Mouse (Mus musculus) liver, embryonic 16.5 days (tissue): ENCODE results near the gene Ccdc83. TPM values are rescaled to one million over a fixed set of nuclear protein-coding genes. Genes with fewer than 3 reads are reported as not detected.
A peak's percentile ranks its signal among the peaks of the same experiment; 100 is the strongest.

Source experiments
- ATAC-seq: fragments of 200-750 bp; cut with Nextera tagmentation; 2 replicates; pipeline ENCODE4 v1.8.0; 2017; ENCODE audit warnings: low read depth, mild to moderate bottlenecking, moderate number of reproducible peaks, moderate library complexity
- H3K27ac ChIP-seq: fragments of 300-500 bp; sonication (generic); 2 replicates; pipeline ENCODE4 v1.5.1; 2014; ENCODE audit warnings: mild to moderate bottlenecking, low read length
- H3K27me3 ChIP-seq: fragments of 300-500 bp; sonication (generic); 2 replicates; pipeline ENCODE4 v1.6.1; 2014; ENCODE audit warnings: low read depth, low read length, mixed read lengths; ENCODE audit not compliant: control insufficient read depth, insufficient read depth
- H3K36me3 ChIP-seq: fragments of 300-500 bp; sonication (generic); 2 replicates; pipeline ENCODE4 v1.6.1; 2014; ENCODE audit warnings: mild to moderate bottlenecking; ENCODE audit not compliant: control insufficient read depth, insufficient read depth
- H3K4me1 ChIP-seq: fragments of 300-500 bp; sonication (generic); 2 replicates; pipeline ENCODE4 v1.6.1; 2014; ENCODE audit warnings: low read depth, low read length, mixed read lengths; ENCODE audit not compliant: control insufficient read depth
- H3K4me2 ChIP-seq: fragments of 300-500 bp; sonication (generic); 2 replicates; pipeline ENCODE4 v1.6.1; 2014; ENCODE audit warnings: low read depth, low read length, mixed read lengths
- H3K4me3 ChIP-seq: fragments of 300-500 bp; sonication (generic); 2 replicates; pipeline ENCODE4 v1.5.1; 2014; ENCODE audit warnings: low read depth, mild to moderate bottlenecking, low read length
- H3K9ac ChIP-seq: fragments of 300-500 bp; sonication (generic); 2 replicates; pipeline ENCODE4 v1.6.1; 2014; ENCODE audit warnings: low read depth, low read length
- H3K9me3 ChIP-seq: fragments of 300-500 bp; sonication (generic); replicated peaks from 2 replicates; pipeline ENCODE4 v1.6.1; 2016; ENCODE audit warnings: low read length; ENCODE audit not compliant: control insufficient read depth
- WGBS: fragments of 180-500 bp; shearing (Covaris S2); extraction: QIAGEN DNeasy Blood & Tissue Kit; methylation state at CpG from one replicate; pipeline ENCODE4 v1.1.7; 2014; ENCODE audit not compliant: insufficient replicate concordance; 5-methylcytosine and 5-hydroxymethylcytosine counted together
- polyA plus RNA-seq: library from polyadenylated mRNA; unstranded; fragments of >200 nt; fragmentation: Nextera tagmentation; extraction: Ambion mirVana; gene quantifications from 2 replicates; pipeline ENCODE4 v1.2.1, GENCODE M21; 2015

Ccdc83 gene
- polyA plus RNA-seq, 1 experiment from 2014 or later, result not detected

- Histone ChIP-seq H3K27me3 (no peaks in the 10 kb centered on the region), H3K4me1 (no peaks in the 10 kb centered on the region), H3K4me2 (no peak overlapping the region), H3K4me3 (no peak overlapping the region), H3K36me3 (no peaks in the 10 kb centered on the region), H3K27ac (no peak overlapping the region), H3K9me3 (no peaks in the 10 kb centered on the region), H3K9ac (no peak overlapping the region)
- ATAC-seq, result no peak
- WGBS, result 51% methylated on average over 11 of the region's 11 CpGs
Observed at GRCm38 (mm10) chr7:90274561-90275100, 9.1 kb upstream of the Ccdc83 start.

- WGBS, result 33% methylated on average over 3 of the region's 3 CpGs
- H3K4me1 ChIP-seq, result peaks cover 4% of the 10 kb centered on the region
Observed at GRCm38 (mm10) chr7:90270141-90270540, 4.6 kb upstream of the Ccdc83 start.

GRCm38 (mm10) chr7:90261902-90262599, 3.5 kb downstream of the Ccdc83 start:
- WGBS, result 35% methylated on average over 7 of the region's 7 CpGs
- no peaks in the 10 kb centered on the region for H3K9me3 ChIP-seq

More at GRCm38 (mm10) chr7:90270141-90270540, 4.6 kb upstream of the Ccdc83 start:
- Histone ChIP-seq H3K9ac (no peak overlapping the region), H3K27ac (no peak overlapping the region), H3K4me3 (no peak overlapping the region), H3K4me2 (no peak overlapping the region), H3K27me3 (no peaks in the 10 kb centered on the region), H3K36me3 (no peaks in the 10 kb centered on the region), H3K9me3 (no peaks in the 10 kb centered on the region)
- no peak for ATAC-seq

GRCm38 (mm10) chr7:90259899-90260298, 5.7 kb downstream of the Ccdc83 start:
- no peak overlapping the region for H3K27ac ChIP-seq
- H3K36me3 ChIP-seq, result no peaks in the 10 kb centered on the region
- H3K9ac ChIP-seq, result no peak overlapping the region
- no peak overlapping the region for H3K4me3 ChIP-seq
- WGBS, result 20% methylated on average over 2 of the region's 2 CpGs
- peak; percentile 27; the same call in 1 of the 2 replicates for ATAC-seq
- no peaks in the 10 kb centered on the region for H3K4me1 ChIP-seq
- H3K9me3 ChIP-seq, result no peaks in the 10 kb centered on the region
- H3K27me3 ChIP-seq, result no peaks in the 10 kb centered on the region
- no peak overlapping the region for H3K4me2 ChIP-seq

More at GRCm38 (mm10) chr7:90261902-90262599, 3.5 kb downstream of the Ccdc83 start:
- H3K27me3 ChIP-seq, result no peaks in the 10 kb centered on the region
- H3K4me3 ChIP-seq, result no peak overlapping the region
- no peak overlapping the region for H3K9ac ChIP-seq
- H3K4me2 ChIP-seq, result no peak overlapping the region
- H3K36me3 ChIP-seq, result no peaks in the 10 kb centered on the region
- ATAC-seq, result no peak
- peaks cover 4% of the 10 kb centered on the region for H3K4me1 ChIP-seq
- H3K27ac ChIP-seq, result no peak overlapping the region

GRCm38 (mm10) chr7:90258701-90259100, 6.9 kb downstream of the Ccdc83 start:
- no peak overlapping the region for H3K4me2 ChIP-seq
- WGBS, result 65% methylated on average over 2 of the region's 2 CpGs
- no peak overlapping the region for H3K4me3 ChIP-seq
- no peak overlapping the region for H3K27ac ChIP-seq
- no peaks in the 10 kb centered on the region for H3K9me3 ChIP-seq
- H3K9ac ChIP-seq, result no peak overlapping the region
- H3K4me1 ChIP-seq, result no peaks in the 10 kb centered on the region
- no peak for ATAC-seq
- H3K36me3 ChIP-seq, result no peaks in the 10 kb centered on the region
- no peaks in the 10 kb centered on the region for H3K27me3 ChIP-seq

- Histone ChIP-seq H3K36me3 (no peaks in the 10 kb centered on the region), H3K4me1 (no peaks in the 10 kb centered on the region; the same call in 1 of the 2 replicates), H3K4me2 (no peak overlapping the region), H3K27ac (no peak overlapping the region), H3K9me3 (no peaks in the 10 kb centered on the region), H3K4me3 (no peak overlapping the region), H3K27me3 (no peaks in the 10 kb centered on the region), H3K9ac (no peak overlapping the region)
- ATAC-seq, result no peak
- 61% methylated on average over 5 of the region's 5 CpGs for WGBS
Observed at GRCm38 (mm10) chr7:90252946-90253345, 12.6 kb downstream of the Ccdc83 start.

GRCm38 (mm10) chr7:90243643-90244042, 21.9 kb downstream of the Ccdc83 start:
- no peaks in the 10 kb centered on the region for H3K9me3 ChIP-seq
- H3K36me3 ChIP-seq, result no peaks in the 10 kb centered on the region
- ATAC-seq, result peak; percentile 41
- H3K27me3 ChIP-seq, result no peaks in the 10 kb centered on the region
- H3K4me3 ChIP-seq, result no peak overlapping the region
- H3K4me1 ChIP-seq, result no peaks in the 10 kb centered on the region
- no peak overlapping the region for H3K9ac ChIP-seq
- no peak overlapping the region for H3K27ac ChIP-seq
- H3K4me2 ChIP-seq, result no peak overlapping the region
- 12% methylated on average over 5 of the region's 5 CpGs for WGBS

- no peaks in the 10 kb centered on the region for H3K9me3 ChIP-seq
- WGBS, result 29% methylated on average over 6 of the region's 6 CpGs
- H3K4me2 ChIP-seq, result no peak overlapping the region
- no peak for ATAC-seq
- H3K4me3 ChIP-seq, result no peak overlapping the region
- no peak overlapping the region for H3K27ac ChIP-seq
- H3K36me3 ChIP-seq, result no peaks in the 10 kb centered on the region
- no peak overlapping the region for H3K9ac ChIP-seq
- H3K4me1 ChIP-seq, result no peaks in the 10 kb centered on the region
- no peaks in the 10 kb centered on the region for H3K27me3 ChIP-seq
Observed at GRCm38 (mm10) chr7:90243151-90243550, 22.4 kb downstream of the Ccdc83 start.

- Histone ChIP-seq H3K9ac (no peak overlapping the region), H3K27me3 (no peaks in the 10 kb centered on the region), H3K4me3 (no peak overlapping the region), H3K27ac (no peak overlapping the region), H3K9me3 (no peaks in the 10 kb centered on the region), H3K4me2 (no peak overlapping the region), H3K4me1 (no peaks in the 10 kb centered on the region), H3K36me3 (no peaks in the 10 kb centered on the region)
- ATAC-seq, result no peak
- WGBS, result 41% methylated on average over 4 of the region's 4 CpGs
Observed at GRCm38 (mm10) chr7:90236289-90236905, 29.2 kb downstream of the Ccdc83 start.
